19 mouse cellular contexts compared by ENCODE assay signal in genomic region chr6:148934961-148935590, GRCm38 (mm10). TPM values are rescaled to one million over a fixed set of nuclear protein-coding genes. Genes with fewer than 3 reads are reported as not detected.
DNase-seq lines count a peak whose midpoint lies in the region; ATAC-seq and TF ChIP-seq lines count a peak whose summit lies in the region.
"Had no signal": no experiment of that assay in that cellular context is flagged by ENCODE, and none has a peak within 500 bp of the region (broad histone marks: within the 10 kb centered on the region; RNA-seq: fewer than 3 reads in every experiment).

No protein-coding gene starts in this region.

- TF ChIP-seq EP300 in lung, postnatal 0 days (IDR thresholded peaks at IDR 0.05): no peak

- DNase-seq in kidney, adult 2 months: peak; percentile 31
- no peak for DNase-seq in kidney, postnatal 10 days
- peak; percentile 21 for DNase-seq in lung, postnatal 0 days (ENCODE audit: low spot score)
- no peak for DNase-seq in lung, postnatal 10 days
- DNase-seq in cerebellum, adult 11 months: no peak
- no peak for DNase-seq in hindbrain, postnatal 0 days (ENCODE audit: low spot score)
- DNase-seq: cerebellum, postnatal 14 days; embryo, embryonic 11 days; gastrocnemius, postnatal 36 days; layer of hippocampus, postnatal 36 days; lung, postnatal 14 days; spleen, adult 18-20 months; thymus, postnatal 14 days had no signal

- no peak for TF ChIP-seq CTCF in kidney, adult 2 months (conservative IDR thresholded peaks at IDR 0.05; ENCODE audit: insufficient read depth, insufficient read length, low read depth, low read length)
- no peak for TF ChIP-seq CTCF in lung, postnatal 0 days (IDR thresholded peaks at IDR 0.05)
- no peak for TF ChIP-seq CTCF in intestine, postnatal 0 days (IDR thresholded peaks at IDR 0.05; ENCODE audit: low read depth)
- TF ChIP-seq CTCF in hindbrain, postnatal 0 days (IDR thresholded peaks at IDR 0.05; ENCODE audit: low read depth): no peak

- ATAC-seq in lung, postnatal 0 days: no peak
- ATAC-seq in intestine, postnatal 0 days: peak; percentile 43
- ATAC-seq in hindbrain, postnatal 0 days: no peak
- ATAC-seq: forebrain, embryonic 13.5 days had no signal

- 38% methylated on average over 3 of the region's 3 CpGs for WGBS in kidney, adult 2 months
- WGBS in lung, postnatal 0 days: 37% methylated on average over 3 of the region's 3 CpGs
- WGBS in intestine, postnatal 0 days: 38% methylated on average over 3 of the region's 3 CpGs
- 58% methylated on average over 3 of the region's 3 CpGs for WGBS in hindbrain, postnatal 0 days

- no peak overlapping the region for H3K4me3 ChIP-seq in kidney, adult 2 months (ENCODE audit: insufficient read depth, low read depth, low read length)
- H3K4me3 ChIP-seq in lung, postnatal 0 days (ENCODE audit: low read depth, low read length): no peak overlapping the region
- H3K4me3 ChIP-seq in intestine, postnatal 0 days (ENCODE audit: low read depth, low read length): no peak overlapping the region
- H3K4me3 ChIP-seq in hindbrain, postnatal 0 days (ENCODE audit: low read length): no peak overlapping the region
- H3K4me3 ChIP-seq: forebrain, embryonic 13.5 days; limb, embryonic 15.5 days; midbrain, embryonic 10.5 days; neural tube, embryonic 12.5 days; stomach, embryonic 15.5 days had no signal

- no peaks in the 10 kb centered on the region for H3K9me3 ChIP-seq in lung, postnatal 0 days (ENCODE audit: low read length)
- H3K9me3 ChIP-seq in intestine, postnatal 0 days (ENCODE audit: control insufficient read depth): no peaks in the 10 kb centered on the region
- no peaks in the 10 kb centered on the region for H3K9me3 ChIP-seq in hindbrain, postnatal 0 days (ENCODE audit: low read length)
- H3K9me3 ChIP-seq: forebrain, embryonic 13.5 days; limb, embryonic 15.5 days; midbrain, embryonic 10.5 days; neural tube, embryonic 12.5 days; stomach, embryonic 15.5 days had no signal

- H3K27me3 ChIP-seq in kidney, adult 2 months (replicated peaks; ENCODE audit: control insufficient read depth, insufficient read depth, low read length): no peaks in the 10 kb centered on the region
- H3K27me3 ChIP-seq in lung, postnatal 0 days (replicated peaks; ENCODE audit: insufficient read depth, low read length): no peaks in the 10 kb centered on the region
- no peaks in the 10 kb centered on the region for H3K27me3 ChIP-seq in intestine, postnatal 0 days (replicated peaks; ENCODE audit: control insufficient read depth, insufficient read depth, low read length)
- H3K27me3 ChIP-seq in hindbrain, postnatal 0 days (ENCODE audit: insufficient read depth, low read length): no peaks in the 10 kb centered on the region
- H3K27me3 ChIP-seq: forebrain, embryonic 13.5 days; limb, embryonic 15.5 days; neural tube, embryonic 12.5 days; stomach, embryonic 15.5 days had no signal

- no peak overlapping the region for H3K9ac ChIP-seq in lung, postnatal 0 days (replicated peaks; ENCODE audit: low read depth)
- no peak overlapping the region for H3K9ac ChIP-seq in intestine, postnatal 0 days (ENCODE audit: low read depth, low read length)
- no peak overlapping the region for H3K9ac ChIP-seq in hindbrain, postnatal 0 days (replicated peaks; ENCODE audit: low read length)
- H3K9ac ChIP-seq: forebrain, embryonic 13.5 days; limb, embryonic 15.5 days; neural tube, embryonic 12.5 days; stomach, embryonic 15.5 days had no signal

- peaks cover 18% of the 10 kb centered on the region for H3K4me1 ChIP-seq in kidney, adult 2 months (ENCODE audit: control insufficient read depth, insufficient read depth, low read length)
- no peaks in the 10 kb centered on the region for H3K4me1 ChIP-seq in lung, postnatal 0 days (ENCODE audit: insufficient read depth, low read depth, low read length)
- H3K4me1 ChIP-seq in intestine, postnatal 0 days (replicated peaks; ENCODE audit: control insufficient read depth, insufficient read depth, low read length): 0 out of 2 replicates have a peak, but pooled peaks cover 6% of the 10 kb centered on the region
- H3K4me1 ChIP-seq in hindbrain, postnatal 0 days (ENCODE audit: insufficient read depth, low read length): no peaks in the 10 kb centered on the region
- H3K4me1 ChIP-seq: limb, embryonic 15.5 days; neural tube, embryonic 12.5 days had no signal

- no peak overlapping the region for H3K4me2 ChIP-seq in lung, postnatal 0 days (replicated peaks; ENCODE audit: low read depth, low read length)
- peak overlapping the region; percentile 18 for H3K4me2 ChIP-seq in intestine, postnatal 0 days (replicated peaks; ENCODE audit: low read depth)
- H3K4me2 ChIP-seq in hindbrain, postnatal 0 days (ENCODE audit: low read depth, low read length): no peak overlapping the region
- H3K4me2 ChIP-seq: forebrain, embryonic 13.5 days; limb, embryonic 15.5 days; neural tube, embryonic 12.5 days; stomach, embryonic 15.5 days had no signal

- TF ChIP-seq POLR2A in kidney, adult 2 months (IDR thresholded peaks at IDR 0.05; ENCODE audit: low read depth, low read length): no peak

- H3K36me3 ChIP-seq in kidney, adult 2 months (ENCODE audit: control insufficient read depth, insufficient read depth, low read length): peaks cover 1% of the 10 kb centered on the region; the same call in 1 of the 2 replicates
- peaks cover 10% of the 10 kb centered on the region; the same call in 1 of the 2 replicates for H3K36me3 ChIP-seq in lung, postnatal 0 days (ENCODE audit: insufficient read depth, low read length)
- peaks cover 22% of the 10 kb centered on the region; the same call in 1 of the 2 replicates for H3K36me3 ChIP-seq in intestine, postnatal 0 days (ENCODE audit: control insufficient read depth, insufficient read depth)
- H3K36me3 ChIP-seq in hindbrain, postnatal 0 days (ENCODE audit: insufficient read depth, low read length): no peaks in the 10 kb centered on the region

- H3K27ac ChIP-seq in kidney, adult 2 months (ENCODE audit: insufficient read depth, low read depth, low read length): peak overlapping the region; percentile 31; the same call in 1 of the 2 replicates
- no peak overlapping the region for H3K27ac ChIP-seq in lung, postnatal 0 days (ENCODE audit: low read length)
- H3K27ac ChIP-seq in intestine, postnatal 0 days (ENCODE audit: low read depth, low read length): peak overlapping the region; percentile 35; the same call in 1 of the 2 replicates
- H3K27ac ChIP-seq in hindbrain, postnatal 0 days: no peak overlapping the region
- H3K27ac ChIP-seq: forebrain, embryonic 13.5 days; limb, embryonic 15.5 days; midbrain, embryonic 10.5 days; neural tube, embryonic 12.5 days; stomach, embryonic 15.5 days had no signal

RNA-seq across cellular contexts. Expression of gene Sinhcaf, which starts 11.2 kb away (rescaled TPM):
- 2.4 and 4.4 TPM in 2 replicates for polyA plus RNA-seq in kidney, adult 2 months (2012; rRNA removed)
- 46.3 and 47.8 TPM in 2 replicates for polyA plus RNA-seq in lung, postnatal 0 days (2015; fragmentation: Nextera tagmentation; extraction: Ambion mirVana)
- polyA plus RNA-seq in intestine, postnatal 0 days (2015; fragmentation: Nextera tagmentation; extraction: Ambion mirVana): 22.2 and 23.0 TPM in 2 replicates
- total RNA-seq in hindbrain, postnatal 0 days (2014; rRNA removed): 19.1 and 25.9 TPM in 2 replicates
- polyA plus RNA-seq in hindbrain, postnatal 0 days (2015; fragmentation: Nextera tagmentation; extraction: Ambion mirVana): 19.2 and 23.0 TPM in 2 replicates

RNA-seq across cellular contexts. Expression of gene Caprin2, which starts 39.0 kb away (rescaled TPM):
- 6.7 and 7.5 TPM in 2 replicates for polyA plus RNA-seq in kidney, adult 2 months (2012; rRNA removed)
- polyA plus RNA-seq in lung, postnatal 0 days (2015; fragmentation: Nextera tagmentation; extraction: Ambion mirVana): 3.8 and 5.1 TPM in 2 replicates
- 6.8 and 7.4 TPM in 2 replicates for polyA plus RNA-seq in intestine, postnatal 0 days (2015; fragmentation: Nextera tagmentation; extraction: Ambion mirVana)
- 11.5 and 20.3 TPM in 2 replicates for total RNA-seq in hindbrain, postnatal 0 days (2014; rRNA removed)
- polyA plus RNA-seq in hindbrain, postnatal 0 days (2015; fragmentation: Nextera tagmentation; extraction: Ambion mirVana): 6.8 and 7.1 TPM in 2 replicates

Comparison
In these comparisons a context has a peak if more than half of its experiments do, and no peak if none do; other contexts are left out.
1. DNase-seq: peak in kidney, adult 2 months (single experiment) and lung, postnatal 0 days (single experiment); none in kidney, postnatal 10 days (single experiment), lung, postnatal 10 days (single experiment), cerebellum, adult 11 months (single experiment) and hindbrain, postnatal 0 days (single experiment).
2. H3K27ac ChIP-seq: peak in kidney, adult 2 months (single experiment) and intestine, postnatal 0 days (single experiment); none in lung, postnatal 0 days (single experiment) and hindbrain, postnatal 0 days (single experiment).